Mouse (Mus musculus) lung, postnatal 0 days (tissue): ENCODE data around the gene Pdlim1.

Source experiments
- CTCF ChIP-seq: IDR thresholded peaks from 2 replicates; pipeline ENCODE4 v1.5.1; 2016; ENCODE audit warnings: antibody characterized with exemption, mild to moderate bottlenecking
- EP300 ChIP-seq: IDR thresholded peaks from 2 replicates; pipeline ENCODE4 v1.6.1; 2016; ENCODE audit warnings: antibody characterized with exemption, mild to moderate bottlenecking, control low read depth

DNA sequence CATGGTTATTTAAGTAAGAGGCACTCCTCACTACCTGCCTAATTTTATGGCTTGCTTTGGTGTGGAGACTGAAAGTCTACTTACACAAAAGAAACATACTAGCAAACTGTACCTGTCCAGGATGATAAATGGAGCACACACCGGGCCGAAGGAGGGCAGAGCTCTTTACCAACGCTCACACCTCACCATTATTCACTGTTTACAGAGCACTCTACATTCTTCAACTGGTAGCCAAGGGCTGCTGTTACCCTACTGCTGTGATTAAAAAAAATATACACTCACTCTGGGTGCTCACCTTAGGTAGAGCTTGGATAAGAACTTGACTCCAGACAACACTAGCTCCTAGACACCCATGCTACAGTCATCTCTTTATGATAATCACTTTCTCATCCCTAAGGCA lies 3.1 kb downstream of the Pdlim1 start:
- TF ChIP-seq EP300: peak; percentile 72
- TF ChIP-seq CTCF: no peak
